Mouse (Mus musculus) midbrain, embryonic 14.5 days (tissue): ENCODE measurements at regions not wholly inside any gene's neighbourhood (a gene's known extent, or its start where the extent isn't known, plus 50 kb on each side); places are given as distances from the start of the nearest gene placed in this dataset.
A peak's percentile ranks its signal among the peaks of the same experiment; 100 is the strongest.

Experiments used
- ATAC-seq: fragments of 200-750 bp; cut with Nextera tagmentation; 2 replicates; pipeline ENCODE4 v1.8.0; 2017; ENCODE audit warnings: moderate number of reproducible peaks, moderate library complexity; ENCODE audit not compliant: low FRiP score, low TSS enrichment
- DNase-seq: peaks from one replicate; pipeline ENCODE4 v3.0.0-alpha.2; 2015
- H3K27ac ChIP-seq: fragments of 300-500 bp; sonication (generic); replicated peaks from 2 replicates; pipeline ENCODE4 v1.5.1; 2014; ENCODE audit warnings: mild to moderate bottlenecking, low read depth, low read length, moderate library complexity
- H3K27me3 ChIP-seq: fragments of 300-500 bp; sonication (generic); 2 replicates; pipeline ENCODE4 v1.6.1; 2014; ENCODE audit warnings: low read length, control low read depth, mixed read lengths; ENCODE audit not compliant: control insufficient read depth, insufficient read depth
- H3K36me3 ChIP-seq: fragments of 300-500 bp; sonication (generic); 2 replicates; pipeline ENCODE4 v1.6.1; 2014; ENCODE audit warnings: low read length, control low read depth; ENCODE audit not compliant: control insufficient read depth, insufficient read depth
- H3K4me1 ChIP-seq: fragments of 300-500 bp; sonication (generic); 2 replicates; pipeline ENCODE4 v1.6.1; 2014; ENCODE audit warnings: mild to moderate bottlenecking, antibody characterized with exemption, low read length, control low read depth; ENCODE audit not compliant: control insufficient read depth, insufficient read depth
- H3K4me2 ChIP-seq: fragments of 300-500 bp; sonication (generic); 2 replicates; pipeline ENCODE4 v1.6.1; 2014; ENCODE audit warnings: mild to moderate bottlenecking, low read length, moderate library complexity
- H3K4me3 ChIP-seq: fragments of 300-500 bp; sonication (generic); replicated peaks from 2 replicates; pipeline ENCODE4 v1.5.1; 2014; ENCODE audit warnings: low read depth, low read length
- H3K9ac ChIP-seq: fragments of 300-500 bp; sonication (generic); replicated peaks from 2 replicates; pipeline ENCODE4 v1.6.1; 2014; ENCODE audit warnings: mild to moderate bottlenecking, low read length, moderate library complexity
- H3K9me3 ChIP-seq: fragments of 300-500 bp; sonication (generic); 2 replicates; pipeline ENCODE4 v1.6.1; 2016; ENCODE audit warnings: low read length, control low read depth, mixed read lengths; ENCODE audit not compliant: control insufficient read depth
- WGBS: fragments of 180-500 bp; shearing (Covaris S2); extraction: QIAGEN DNeasy Blood & Tissue Kit; methylation state at CpG from one replicate; pipeline ENCODE4 v1.1.7; 2014; 5-methylcytosine and 5-hydroxymethylcytosine counted together

- no peak overlapping the region for H3K27ac ChIP-seq
- 85% methylated on average over 2 of the region's 2 CpGs for WGBS
- no peak overlapping the region for H3K4me3 ChIP-seq
- H3K4me1 ChIP-seq, result no peaks in the 10 kb centered on the region
- H3K27me3 ChIP-seq, result no peaks in the 10 kb centered on the region
- H3K9ac ChIP-seq, result no peak overlapping the region
- ATAC-seq (no peak), DNase-seq (no peak)
- no peaks in the 10 kb centered on the region for H3K9me3 ChIP-seq
- H3K4me2 ChIP-seq, result no peak overlapping the region
- no peaks in the 10 kb centered on the region for H3K36me3 ChIP-seq
Measured at GRCm38 (mm10) chr1:48866926-48867325, 1974.3 kb upstream of the Slc39a10 start.

GRCm38 (mm10) chr1:48881373-48881772, 1988.7 kb upstream of the Slc39a10 start:
- 67% methylated on average over 1 of the region's 1 CpGs for WGBS
- H3K4me2 ChIP-seq, result no peak overlapping the region
- H3K4me1 ChIP-seq, result no peaks in the 10 kb centered on the region
- DNase-seq (peak; percentile 26), ATAC-seq (no peak)
- H3K27me3 ChIP-seq, result no peaks in the 10 kb centered on the region
- H3K36me3 ChIP-seq, result no peaks in the 10 kb centered on the region
- no peak overlapping the region for H3K27ac ChIP-seq
- H3K9ac ChIP-seq, result no peak overlapping the region
- H3K9me3 ChIP-seq, result no peaks in the 10 kb centered on the region
- H3K4me3 ChIP-seq, result no peak overlapping the region

- DNase-seq, result no peak
- no peak overlapping the region for H3K4me3 ChIP-seq
- no peak overlapping the region for H3K4me2 ChIP-seq
- no peaks in the 10 kb centered on the region for H3K9me3 ChIP-seq
- H3K36me3 ChIP-seq, result no peaks in the 10 kb centered on the region
- H3K9ac ChIP-seq, result no peak overlapping the region
- H3K27ac ChIP-seq, result no peak overlapping the region
- 68% methylated on average over 2 of the region's 2 CpGs for WGBS
- ATAC-seq, result no peak
- no peaks in the 10 kb centered on the region for H3K4me1 ChIP-seq
- H3K27me3 ChIP-seq, result no peaks in the 10 kb centered on the region
Measured at GRCm38 (mm10) chr1:48893571-48893970, 2000.9 kb upstream of the Slc39a10 start.

GRCm38 (mm10) chr1:48916419-48916818, 1984.0 kb upstream of the Tmeff2 start:
- no peak for ATAC-seq
- H3K36me3 ChIP-seq, result no peaks in the 10 kb centered on the region
- no peak overlapping the region for H3K9ac ChIP-seq
- 87% methylated on average over 4 of the region's 4 CpGs for WGBS
- no peaks in the 10 kb centered on the region for H3K27me3 ChIP-seq
- no peaks in the 10 kb centered on the region for H3K4me1 ChIP-seq
- DNase-seq, result no peak
- H3K9me3 ChIP-seq, result no peaks in the 10 kb centered on the region
- H3K4me2 ChIP-seq, result no peak overlapping the region
- H3K27ac ChIP-seq, result no peak overlapping the region
- H3K4me3 ChIP-seq, result no peak overlapping the region

- DNase-seq (no peak), ATAC-seq (no peak)
- Histone ChIP-seq H3K9me3 (no peaks in the 10 kb centered on the region), H3K9ac (no peak overlapping the region), H3K36me3 (no peaks in the 10 kb centered on the region), H3K4me3 (no peak overlapping the region), H3K4me2 (no peak overlapping the region), H3K4me1 (no peaks in the 10 kb centered on the region), H3K27me3 (no peaks in the 10 kb centered on the region), H3K27ac (no peak overlapping the region)
- WGBS, result 88% methylated on average over 2 of the region's 2 CpGs
Measured at GRCm38 (mm10) chr1:48943126-48943525, 1957.3 kb upstream of the Tmeff2 start.

GRCm38 (mm10) chr1:48943826-48944225, 1956.6 kb upstream of the Tmeff2 start:
- Histone ChIP-seq H3K4me1 (no peaks in the 10 kb centered on the region), H3K9ac (no peak overlapping the region), H3K27me3 (no peaks in the 10 kb centered on the region), H3K36me3 (no peaks in the 10 kb centered on the region), H3K27ac (no peak overlapping the region), H3K4me3 (no peak overlapping the region), H3K4me2 (no peak overlapping the region), H3K9me3 (no peaks in the 10 kb centered on the region)
- WGBS, result 95% methylated on average over 2 of the region's 2 CpGs
- DNase-seq (no peak), ATAC-seq (no peak)
